Mouse (Mus musculus) T-cell, adult 2 months (primary cell): ENCODE measurements around the gene Faf1.
"Not testable (repeated sequence)": the region's sequence is repeated elsewhere in the genome, so short reads cannot be mapped to it uniquely, and the experiment has no call there.

ENCODE experiments used
- DNase-seq: peaks from one replicate; pipeline ENCODE4 v3.0.0; 2022; ENCODE audit warnings: low spot score

Faf1 gene

GRCm38 (mm10) chr4:109665982-109666460 lies 10.4 kb upstream of the Faf1 start:
- peak; percentile 40 for DNase-seq

GRCm38 (mm10) chr4:109666461-109667269 lies 9.7 kb upstream of the Faf1 start, which contains the start of gene Cdkn2c:
Gene Cdkn2c, minus strand, starts transcription at chr4:109667189.
- DNase-seq: peak; percentile 71

- DNase-seq: no peak
Measured at GRCm38 (mm10) chr4:109667518-109667917, 8.9 kb upstream of the Faf1 start.

GRCm38 (mm10) chr4:109670213-109670612 lies 6.2 kb upstream of the Faf1 start:
- no peak for DNase-seq

GRCm38 (mm10) chr4:109671941-109672340 lies 4.4 kb upstream of the Faf1 start:
- DNase-seq: no peak

- no peak for DNase-seq
Measured at GRCm38 (mm10) chr4:109674097-109674496, 2.3 kb upstream of the Faf1 start.

GRCm38 (mm10) chr4:109677221-109677620 lies 833 bp downstream of the Faf1 start:
- peak; percentile 3 for DNase-seq

- no peak for DNase-seq
Measured at GRCm38 (mm10) chr4:109683561-109683960, 7.2 kb downstream of the Faf1 start.

- no peak for DNase-seq
Measured at GRCm38 (mm10) chr4:109692674-109693073, 16.3 kb downstream of the Faf1 start.

GRCm38 (mm10) chr4:109700727-109701126 lies 24.3 kb downstream of the Faf1 start:
- DNase-seq: not testable (repeated sequence)

- DNase-seq: no peak
Measured at GRCm38 (mm10) chr4:109703568-109703967, 27.2 kb downstream of the Faf1 start.

- DNase-seq: no peak
Measured at GRCm38 (mm10) chr4:109705349-109705748, 29.0 kb downstream of the Faf1 start.

- DNase-seq: no peak
Measured at GRCm38 (mm10) chr4:109719281-109719680, 42.9 kb downstream of the Faf1 start.

- DNase-seq: peak; percentile 27
Measured at GRCm38 (mm10) chr4:109729281-109729680, 52.9 kb downstream of the Faf1 start.

GRCm38 (mm10) chr4:109735754-109736153 lies 59.4 kb downstream of the Faf1 start:
- DNase-seq: no peak

- DNase-seq: no peak
Measured at GRCm38 (mm10) chr4:109743984-109744383, 67.6 kb downstream of the Faf1 start.

GRCm38 (mm10) chr4:109759031-109759430 lies 82.6 kb downstream of the Faf1 start:
- peak; percentile 2 for DNase-seq

- no peak for DNase-seq
Measured at GRCm38 (mm10) chr4:109759901-109760300, 83.5 kb downstream of the Faf1 start.

- peak; percentile 31 for DNase-seq
Measured at GRCm38 (mm10) chr4:109760501-109760900, 84.1 kb downstream of the Faf1 start.

GRCm38 (mm10) chr4:109762768-109763501 lies 86.5 kb downstream of the Faf1 start:
- DNase-seq: no peak

GRCm38 (mm10) chr4:109769071-109769470 lies 92.7 kb downstream of the Faf1 start:
- DNase-seq: no peak

- DNase-seq: no peak
Measured at GRCm38 (mm10) chr4:109782577-109783114, 106.3 kb downstream of the Faf1 start.
